Mouse (Mus musculus): ENCODE data around the gene Acnat2. TPM values are rescaled to one million over a fixed set of nuclear protein-coding genes. Genes with fewer than 3 reads are reported as not detected.
"Not testable (repeated sequence)": the region's sequence is repeated elsewhere in the genome, so short reads cannot be mapped to it uniquely, and the experiment has no call there.

Acnat2 gene
- not detected in 2 replicates for polyA plus RNA-seq (2011; ENCODE audit: insufficient read length, low read depth, missing spikeins)

- H3K4me1 ChIP-seq (ENCODE audit: control insufficient read depth, insufficient read depth, low read length); H3K27ac ChIP-seq (ENCODE audit: insufficient read depth, low read length); H3K4me3 ChIP-seq (ENCODE audit: insufficient read depth, low read length): not testable (repeated sequence)
Observed at GRCm38 (mm10) chr4:49407957-49408356, at the start of gene Acnat2. Acnat2 (minus strand) TSS chr4:49408151.

- Histone ChIP-seq H3K4me3 (ENCODE audit: insufficient read depth, low read length) (no peak overlapping the region), H3K4me1 (ENCODE audit: control insufficient read depth, insufficient read depth, low read length) (no peaks in the 10 kb centered on the region), H3K27ac (ENCODE audit: insufficient read depth, low read length) (no peak overlapping the region)
- TF ChIP-seq POLR2A (IDR thresholded peaks at IDR 0.05; ENCODE audit: low read depth, low read length) (no peak), CTCF (IDR thresholded peaks at IDR 0.05; ENCODE audit: borderline replicate concordance, insufficient read depth, low read length) (no peak)
Observed at GRCm38 (mm10) chr4:49456171-49456570, 48.2 kb upstream of the Acnat2 start.

- Histone ChIP-seq H3K4me1 (ENCODE audit: control insufficient read depth, insufficient read depth, low read length) (no peaks in the 10 kb centered on the region), H3K4me3 (ENCODE audit: insufficient read depth, low read length) (no peak overlapping the region), H3K27ac (ENCODE audit: insufficient read depth, low read length) (no peak overlapping the region)
- TF ChIP-seq POLR2A (IDR thresholded peaks at IDR 0.05; ENCODE audit: low read depth, low read length) (no peak), CTCF (IDR thresholded peaks at IDR 0.05; ENCODE audit: borderline replicate concordance, insufficient read depth, low read length) (no peak)
Observed at GRCm38 (mm10) chr4:49451848-49452551, 44.0 kb upstream of the Acnat2 start.

- H3K4me3 ChIP-seq (ENCODE audit: insufficient read depth, low read length); H3K27ac ChIP-seq (ENCODE audit: insufficient read depth, low read length); H3K4me1 ChIP-seq (ENCODE audit: control insufficient read depth, insufficient read depth, low read length): not testable (repeated sequence)
Observed at GRCm38 (mm10) chr4:49451133-49451847, 43.3 kb upstream of the Acnat2 start.

GRCm38 (mm10) chr4:49436968-49437367 is 29.0 kb upstream of the Acnat2 start:
- H3K4me1 ChIP-seq (ENCODE audit: control insufficient read depth, insufficient read depth, low read length); H3K27ac ChIP-seq (ENCODE audit: insufficient read depth, low read length); H3K4me3 ChIP-seq (ENCODE audit: insufficient read depth, low read length): not testable (repeated sequence)

GRCm38 (mm10) chr4:49410151-49410550 is 2.2 kb upstream of the Acnat2 start:
- not testable (repeated sequence) for H3K27ac ChIP-seq (ENCODE audit: insufficient read depth, low read length); H3K4me3 ChIP-seq (ENCODE audit: insufficient read depth, low read length); H3K4me1 ChIP-seq (ENCODE audit: control insufficient read depth, insufficient read depth, low read length)

- Histone ChIP-seq H3K4me1 (ENCODE audit: control insufficient read depth, insufficient read depth, low read length) (no peaks in the 10 kb centered on the region), H3K4me3 (ENCODE audit: insufficient read depth, low read length) (no peak overlapping the region), H3K27ac (ENCODE audit: insufficient read depth, low read length) (no peak overlapping the region)
- TF ChIP-seq POLR2A (IDR thresholded peaks at IDR 0.05; ENCODE audit: low read depth, low read length): no peak
- no peak for TF ChIP-seq CTCF (IDR thresholded peaks at IDR 0.05; ENCODE audit: borderline replicate concordance, insufficient read depth, low read length)
Observed at GRCm38 (mm10) chr4:49386873-49387272, 21.1 kb downstream of the Acnat2 start.

GRCm38 (mm10) chr4:49383576-49384318 is 24.2 kb downstream of the Acnat2 start:
- H3K4me1 ChIP-seq (ENCODE audit: control insufficient read depth, insufficient read depth, low read length); H3K4me3 ChIP-seq (ENCODE audit: insufficient read depth, low read length); H3K27ac ChIP-seq (ENCODE audit: insufficient read depth, low read length): not testable (repeated sequence)

GRCm38 (mm10) chr4:49368046-49368445 is 39.9 kb downstream of the Acnat2 start:
- H3K4me3 ChIP-seq (ENCODE audit: insufficient read depth, low read length); H3K27ac ChIP-seq (ENCODE audit: insufficient read depth, low read length); H3K4me1 ChIP-seq (ENCODE audit: control insufficient read depth, insufficient read depth, low read length): not testable (repeated sequence)

GRCm38 (mm10) chr4:49357097-49357496 is 50.9 kb downstream of the Acnat2 start:
- no peaks in the 10 kb centered on the region for H3K4me1 ChIP-seq (ENCODE audit: control insufficient read depth, insufficient read depth, low read length)
- H3K4me3 ChIP-seq (ENCODE audit: insufficient read depth, low read length): no peak overlapping the region
- H3K27ac ChIP-seq (ENCODE audit: insufficient read depth, low read length): no peak overlapping the region
- TF ChIP-seq POLR2A (IDR thresholded peaks at IDR 0.05; ENCODE audit: low read depth, low read length): no peak
- TF ChIP-seq CTCF (IDR thresholded peaks at IDR 0.05; ENCODE audit: borderline replicate concordance, insufficient read depth, low read length): no peak
